Mouse (Mus musculus): Measurements from ENCODE around the gene Wdfy3.

DNA sequence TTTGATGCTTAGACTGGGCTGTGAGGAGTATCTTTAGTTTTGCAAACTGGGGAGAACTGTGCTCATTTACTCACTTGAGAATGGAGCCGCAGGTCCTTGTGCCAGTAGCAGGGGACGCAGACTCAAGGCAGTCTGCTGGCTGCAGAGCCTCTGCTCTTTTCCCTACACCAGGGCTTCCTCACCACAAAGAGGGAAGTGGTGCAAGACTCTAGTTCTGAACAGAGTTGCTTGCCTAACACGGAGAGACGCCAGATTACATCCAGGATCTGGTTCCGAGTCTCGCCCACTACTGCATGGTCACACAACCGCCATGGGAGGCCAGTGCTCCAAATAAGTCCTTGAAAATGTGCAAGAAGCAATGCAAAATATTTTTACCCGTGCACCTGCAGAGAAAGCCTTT is 36.4 kb downstream of the Wdfy3 start:
- TF ChIP-seq CTCF (IDR thresholded peaks at IDR 0.05; ENCODE audit: insufficient read depth, low read depth, low read length) (no peak), POLR2A (IDR thresholded peaks at IDR 0.05; ENCODE audit: insufficient read depth, low read depth, low read length) (no peak)

Data from olfactory bulb, adult 2 months (tissue).